Mouse (Mus musculus) CH12.LX (cell line): ENCODE results near the gene Susd3.

Experiments
- CTCF ChIP-seq, 2 experiments: IDR thresholded peaks in 1 of 2; conservative IDR thresholded peaks in 1 of 2; 2 replicates each; pipeline ENCODE4 v1.5.1; 2011 to 2012; ENCODE audit warnings: low read depth in 2 of 2, low read length in 2 of 2, improper control_type of control experiment in 1 of 2, inconsistent platforms in 1 of 2, mild to moderate bottlenecking in 1 of 2, moderate library complexity in 1 of 2
- MAX ChIP-seq: IDR thresholded peaks from 2 replicates; pipeline ENCODE4 v1.6.1; 2011; ENCODE audit warnings: low read length, improper control_type of control experiment
- POLR2A ChIP-seq: IDR thresholded peaks from 2 replicates; pipeline ENCODE4 v1.6.1; 2011; ENCODE audit warnings: low read depth, mild to moderate bottlenecking, improper control_type of control experiment, low read length
- RCOR1 ChIP-seq: conservative IDR thresholded peaks from 2 replicates; pipeline ENCODE4 v1.6.1; 2012; ENCODE audit warnings: low read depth, mild to moderate bottlenecking, inconsistent platforms, low read length, improper control_type of control experiment
- SMC3 ChIP-seq: IDR thresholded peaks from 2 replicates; pipeline ENCODE4 v1.6.1; 2011; ENCODE audit warnings: low read depth, low read length, improper control_type of control experiment
- TCF12 ChIP-seq: IDR thresholded peaks from 2 replicates; pipeline ENCODE4 v1.6.1; 2014; ENCODE audit warnings: low read depth, mild to moderate bottlenecking, inconsistent platforms, low read length, improper control_type of control experiment
- UBTF ChIP-seq: IDR thresholded peaks from 2 replicates; pipeline ENCODE4 v1.6.1; 2012; ENCODE audit warnings: low read depth, mild to moderate bottlenecking, inconsistent platforms, low read length, improper control_type of control experiment, moderate library complexity

DNA sequence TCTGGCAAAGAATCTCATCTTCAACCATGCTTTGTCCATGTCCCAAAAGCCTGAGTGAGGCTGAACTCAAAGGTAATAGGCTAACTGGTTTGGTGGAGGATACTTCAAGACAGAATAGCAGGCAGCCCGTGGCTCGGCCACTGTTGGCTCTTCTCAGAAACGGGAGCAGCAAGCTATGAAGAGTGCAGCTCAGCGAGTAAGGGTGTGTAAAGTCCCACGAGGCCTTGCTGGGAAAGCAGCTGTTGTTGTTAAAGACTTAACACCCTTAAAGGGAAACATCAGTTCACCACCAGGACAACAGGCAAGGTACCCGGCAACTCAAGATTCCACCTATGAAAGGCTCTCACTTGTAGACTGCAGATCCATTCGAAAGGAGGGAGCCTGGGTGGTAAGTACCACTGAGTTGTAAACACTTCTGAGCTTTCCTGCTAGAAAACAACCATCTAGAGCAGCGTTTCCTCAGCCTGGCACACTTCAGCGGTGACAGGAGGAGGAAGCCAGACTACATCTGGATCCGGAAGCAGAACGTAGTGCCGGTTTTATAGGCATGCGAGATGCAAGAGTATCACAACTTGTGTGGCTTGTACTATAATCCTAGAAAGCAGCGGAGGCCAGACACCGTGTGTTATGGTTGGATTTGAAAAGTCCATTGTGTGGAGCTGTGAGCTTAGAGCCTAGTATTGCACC is 11.7 kb upstream of the Susd3 start:
- TF ChIP-seq SMC3 (no peak), MAX (no peak), CTCF (conservative IDR thresholded peaks at IDR 0.05 in 1 of 2, IDR thresholded peaks at IDR 0.05 in 1 of 2; ENCODE audit: low read depth in 2 of 2, low read length in 2 of 2) (no peak), UBTF (no peak), POLR2A (no peak), RCOR1 (no peak), TCF12 (no peak)
